Mouse (Mus musculus): ENCODE results near the gene Gm6583. TPM values are rescaled to one million over a fixed set of nuclear protein-coding genes. Genes with fewer than 3 reads are reported as not detected.

Gm6583 gene
- 0.20 and 0.30 TPM in 2 replicates for polyA plus RNA-seq (2015; fragmentation: Nextera tagmentation; extraction: Ambion mirVana)

DNA sequence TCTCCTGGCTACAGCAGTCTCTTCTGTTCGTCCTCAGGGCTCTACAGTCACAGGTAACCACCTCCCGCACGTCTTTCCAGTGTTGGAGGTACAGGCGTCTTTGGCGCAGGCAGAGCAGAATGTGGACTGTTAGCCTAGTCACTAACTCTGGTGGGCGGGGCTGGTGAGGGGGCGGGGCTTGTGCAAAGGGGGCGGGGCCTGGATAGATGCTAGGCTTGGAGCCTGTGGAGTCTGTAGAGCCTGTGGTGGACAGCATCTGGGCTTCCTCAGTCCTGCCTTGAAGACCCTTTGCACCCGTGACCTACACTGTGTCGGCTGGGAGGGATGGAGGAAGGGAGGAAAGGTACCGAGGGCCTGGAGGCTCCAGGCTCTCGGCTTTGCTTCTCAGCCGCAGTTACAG is at the start of gene Gm6583:
Gene Gm6583 (minus strand): TSS at position 124 of the 400 bp plus-strand sequence.
- Histone ChIP-seq H3K9ac (replicated peaks; ENCODE audit: low read length) (no peak within 1 kb of the TSS), H3K27ac (ENCODE audit: low read length) (no peak within 1 kb of the TSS), H3K4me2 (replicated peaks; ENCODE audit: low read depth, low read length) (no peak within 1 kb of the TSS), H3K9me3 (ENCODE audit: low read length) (no peaks in the 10 kb centered on the region), H3K27me3 (ENCODE audit: insufficient read depth, low read length) (no peaks in the 10 kb centered on the region), H3K4me3 (ENCODE audit: low read length) (no peak within 1 kb of the TSS), H3K4me1 (ENCODE audit: insufficient read depth, low read length) (no peaks in the 10 kb centered on the region), H3K36me3 (ENCODE audit: insufficient read depth, low read length) (peaks cover 31% of the 10 kb centered on the region)
- WGBS, result 63% methylated on average over 13 of the region's 13 CpGs
- no peak for ATAC-seq (ENCODE audit: low FRiP score, low TSS enrichment)

DNA sequence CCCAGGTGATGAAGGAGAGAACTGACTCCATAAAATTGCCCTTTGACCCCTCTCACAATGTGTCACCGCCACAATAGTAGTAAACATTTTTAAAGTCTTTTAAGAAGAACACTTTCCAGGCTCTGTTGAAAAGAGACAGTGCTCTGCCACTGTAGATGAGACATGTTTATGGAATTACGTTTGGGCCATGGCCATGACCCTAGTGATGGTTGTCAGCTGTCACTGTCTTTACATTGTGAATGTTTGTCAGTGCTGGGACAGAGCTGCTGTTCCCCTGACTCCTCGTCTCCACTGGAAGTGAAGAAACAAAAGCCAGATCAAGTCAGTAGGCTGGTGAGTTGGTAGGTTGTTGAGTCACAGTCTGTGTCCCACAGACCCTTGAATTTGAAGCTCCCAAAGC is 46.6 kb upstream of the Gm6583 start:
- Histone ChIP-seq H3K9ac (replicated peaks; ENCODE audit: low read length) (no peak overlapping the region), H3K9me3 (ENCODE audit: low read length) (no peaks in the 10 kb centered on the region), H3K36me3 (ENCODE audit: insufficient read depth, low read length) (no peaks in the 10 kb centered on the region), H3K4me3 (ENCODE audit: low read length) (no peak overlapping the region), H3K27me3 (ENCODE audit: insufficient read depth, low read length) (no peaks in the 10 kb centered on the region), H3K4me1 (ENCODE audit: insufficient read depth, low read length) (no peaks in the 10 kb centered on the region), H3K4me2 (replicated peaks; ENCODE audit: low read depth, low read length) (no peak overlapping the region), H3K27ac (ENCODE audit: low read length) (no peak overlapping the region)
- 39% methylated on average over 3 of the region's 3 CpGs for WGBS
- no peak for ATAC-seq (ENCODE audit: low FRiP score, low TSS enrichment)

DNA sequence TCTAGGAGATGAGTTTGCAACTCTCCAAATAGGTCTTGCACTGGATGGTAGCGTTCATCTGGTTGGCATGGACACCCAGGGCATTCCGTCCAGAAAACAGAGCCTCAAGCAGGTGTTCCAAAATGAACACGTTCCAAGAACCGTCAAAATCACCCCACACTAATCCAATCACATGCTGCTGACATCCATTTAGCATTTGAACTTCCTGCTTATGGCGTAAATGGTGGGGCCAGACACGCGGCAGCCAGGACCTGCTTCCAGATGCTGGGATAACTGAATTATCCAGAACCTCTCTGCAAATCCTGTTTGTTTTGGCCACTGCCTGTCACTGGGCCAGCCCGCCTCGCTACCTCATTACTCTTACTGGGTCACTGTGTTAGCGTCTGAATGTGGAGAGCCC is 43.5 kb upstream of the Gm6583 start:
- H3K4me3 ChIP-seq (ENCODE audit: low read length), result no peak overlapping the region
- ATAC-seq (ENCODE audit: low FRiP score, low TSS enrichment), result no peak
- WGBS, result 72% methylated on average over 10 of the region's 10 CpGs
- no peaks in the 10 kb centered on the region for H3K36me3 ChIP-seq (ENCODE audit: insufficient read depth, low read length)
- peaks cover 7% of the 10 kb centered on the region; the same call in 1 of the 2 replicates for H3K27me3 ChIP-seq (ENCODE audit: insufficient read depth, low read length)
- no peak overlapping the region for H3K9ac ChIP-seq (replicated peaks; ENCODE audit: low read length)
- no peak overlapping the region for H3K4me2 ChIP-seq (replicated peaks; ENCODE audit: low read depth, low read length)
- H3K27ac ChIP-seq (ENCODE audit: low read length), result no peak overlapping the region
- H3K4me1 ChIP-seq (ENCODE audit: insufficient read depth, low read length), result peaks cover 4% of the 10 kb centered on the region
- no peaks in the 10 kb centered on the region for H3K9me3 ChIP-seq (ENCODE audit: low read length)

DNA sequence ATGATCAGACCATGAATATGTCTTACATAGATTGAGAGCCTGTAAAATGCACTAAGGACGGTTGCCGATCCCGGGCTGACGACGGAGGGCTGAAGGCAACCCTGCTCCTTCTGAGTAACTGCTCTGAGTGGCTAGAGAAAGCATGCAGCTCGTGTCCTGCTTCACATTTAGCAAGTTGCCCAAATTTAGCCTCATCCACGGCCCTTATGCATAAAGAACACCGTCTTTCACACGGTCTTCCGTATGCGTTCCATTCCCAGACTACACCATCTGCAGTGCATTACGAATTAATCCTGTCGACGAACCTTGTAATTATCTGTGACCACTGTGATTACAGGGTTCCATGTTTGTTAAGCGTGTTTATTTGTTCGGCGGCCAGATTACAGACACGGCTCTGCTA is 40.2 kb upstream of the Gm6583 start:
- Histone ChIP-seq H3K9me3 (ENCODE audit: low read length) (no peaks in the 10 kb centered on the region), H3K27me3 (ENCODE audit: insufficient read depth, low read length) (peaks cover 15% of the 10 kb centered on the region), H3K27ac (ENCODE audit: low read length) (no peak overlapping the region), H3K4me3 (ENCODE audit: low read length) (no peak overlapping the region), H3K4me2 (replicated peaks; ENCODE audit: low read depth, low read length) (no peak overlapping the region), H3K9ac (replicated peaks; ENCODE audit: low read length) (no peak overlapping the region), H3K36me3 (ENCODE audit: insufficient read depth, low read length) (no peaks in the 10 kb centered on the region), H3K4me1 (ENCODE audit: insufficient read depth, low read length) (peaks cover 8% of the 10 kb centered on the region)
- no peak for ATAC-seq (ENCODE audit: low FRiP score, low TSS enrichment)
- WGBS, result 63% methylated on average over 18 of the region's 18 CpGs

DNA sequence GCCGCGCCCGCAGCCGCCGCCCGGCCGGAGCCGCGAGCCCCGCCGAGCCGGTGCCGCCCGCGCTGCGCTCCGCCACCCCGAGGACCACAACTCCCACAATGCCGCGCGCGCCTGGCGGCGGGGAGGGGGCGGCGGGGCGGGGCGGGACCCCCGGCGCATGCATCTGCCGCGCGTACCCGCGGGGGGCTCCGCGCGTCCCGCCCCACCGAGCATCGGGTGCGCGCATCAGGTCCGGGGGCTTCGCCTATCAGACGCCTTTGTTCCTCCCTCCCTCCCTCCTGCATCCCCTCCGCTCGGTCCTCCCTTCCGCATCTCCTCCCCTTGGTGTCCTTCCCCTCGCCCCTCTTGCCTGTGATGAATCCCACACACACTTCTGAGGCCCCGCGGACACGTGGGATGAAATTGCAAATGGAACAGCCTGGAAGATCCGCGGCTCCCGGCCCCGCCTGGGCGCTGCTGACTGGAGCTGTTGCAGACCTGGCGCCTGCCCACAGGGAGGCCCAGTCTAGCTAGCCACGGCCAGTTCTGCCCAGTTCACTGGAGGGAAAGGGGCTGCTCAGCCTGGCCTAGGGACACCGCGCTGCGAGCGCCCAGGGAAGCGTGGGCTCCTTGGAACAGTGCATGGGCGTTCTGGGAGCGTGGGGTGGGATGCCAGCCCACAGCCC is 39.1 kb upstream of the Gm6583 start, which contains the start of gene Asphd2:
Gene Asphd2 (minus strand): TSS at position 88 of the 665 bp plus-strand sequence.
- Histone ChIP-seq H3K4me1 (ENCODE audit: insufficient read depth, low read length) (peaks cover 8% of the 10 kb centered on the region), H3K9me3 (ENCODE audit: low read length) (no peaks in the 10 kb centered on the region), H3K36me3 (ENCODE audit: insufficient read depth, low read length) (no peaks in the 10 kb centered on the region), H3K27me3 (ENCODE audit: insufficient read depth, low read length) (peaks cover 15% of the 10 kb centered on the region), H3K4me2 (replicated peaks; ENCODE audit: low read depth, low read length) (peak within 1 kb of the TSS; percentile 81), H3K9ac (replicated peaks; ENCODE audit: low read length) (peak within 1 kb of the TSS; percentile 72), H3K4me3 (ENCODE audit: low read length) (peak within 1 kb of the TSS; percentile 64), H3K27ac (ENCODE audit: low read length) (peak within 1 kb of the TSS; percentile 4; the same call in 1 of the 2 replicates)
- peak; percentile 90 for ATAC-seq (ENCODE audit: low FRiP score, low TSS enrichment)
- WGBS, result 2% methylated on average over 46 of the region's 67 CpGs

DNA sequence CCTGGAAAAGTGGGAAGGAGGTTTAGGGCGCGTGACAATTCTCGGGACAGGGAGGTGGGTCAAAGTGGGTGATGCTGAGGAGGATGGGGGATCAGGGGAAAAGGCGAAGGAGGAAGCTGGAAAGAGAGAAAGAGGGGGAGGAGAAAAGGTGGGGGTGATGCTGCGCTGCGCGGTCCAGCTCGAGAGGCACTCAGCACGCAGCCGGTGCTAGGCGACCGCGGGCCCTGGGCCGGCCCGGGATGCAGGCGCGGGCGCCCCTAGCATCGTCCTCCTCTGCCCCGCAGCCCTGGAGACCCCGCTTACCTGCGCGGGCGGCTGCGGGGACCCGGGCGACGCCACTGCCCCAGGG is 38.6 kb upstream of the Gm6583 start:
- under 1% methylated on average over 18 of the region's 28 CpGs for WGBS
- Histone ChIP-seq H3K36me3 (ENCODE audit: insufficient read depth, low read length) (no peaks in the 10 kb centered on the region), H3K9ac (replicated peaks; ENCODE audit: low read length) (peak overlapping the region; percentile 72), H3K27ac (ENCODE audit: low read length) (no peak overlapping the region), H3K9me3 (ENCODE audit: low read length) (no peaks in the 10 kb centered on the region), H3K4me2 (replicated peaks; ENCODE audit: low read depth, low read length) (peak overlapping the region; percentile 81), H3K27me3 (ENCODE audit: insufficient read depth, low read length) (peaks cover 15% of the 10 kb centered on the region), H3K4me1 (ENCODE audit: insufficient read depth, low read length) (peaks cover 8% of the 10 kb centered on the region), H3K4me3 (ENCODE audit: low read length) (peak overlapping the region; percentile 64)
- ATAC-seq (ENCODE audit: low FRiP score, low TSS enrichment), result peak; percentile 77

DNA sequence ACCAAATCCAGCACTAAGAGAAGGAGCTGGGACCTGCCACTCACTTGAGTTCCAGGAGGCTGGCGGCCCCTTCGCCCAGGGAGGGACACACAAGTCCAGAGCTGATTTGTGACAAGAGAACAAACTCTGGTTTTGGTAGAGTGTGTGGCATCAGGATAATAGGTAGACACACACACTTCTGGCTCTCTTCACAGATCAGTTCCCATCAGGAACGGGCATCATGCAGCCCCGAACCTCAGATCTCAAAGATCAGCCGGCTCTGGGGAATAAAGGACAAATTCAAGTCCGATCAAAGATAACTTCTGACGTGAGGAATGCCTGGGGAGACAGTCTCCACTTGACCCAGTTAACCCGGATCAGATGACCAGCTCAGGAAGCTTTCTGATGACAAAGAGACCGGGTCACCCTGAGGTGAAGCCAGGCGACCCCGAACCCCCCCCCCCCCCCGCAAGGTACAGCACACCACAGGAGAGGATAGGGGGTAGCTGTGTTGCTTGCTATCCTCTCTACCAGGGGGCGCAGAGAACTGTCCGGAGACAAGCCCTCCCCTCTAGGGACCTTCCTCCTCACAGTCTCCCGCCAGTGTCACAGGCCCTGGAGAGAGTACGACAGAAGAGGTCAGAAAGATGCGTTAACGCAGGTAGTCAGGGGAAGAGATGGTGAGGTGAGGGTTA is 38.0 kb upstream of the Gm6583 start:
- 6% methylated on average over 17 of the region's 18 CpGs for WGBS
- Histone ChIP-seq H3K4me1 (ENCODE audit: insufficient read depth, low read length) (peaks cover 8% of the 10 kb centered on the region), H3K36me3 (ENCODE audit: insufficient read depth, low read length) (no peaks in the 10 kb centered on the region), H3K27me3 (ENCODE audit: insufficient read depth, low read length) (peaks cover 15% of the 10 kb centered on the region), H3K9ac (replicated peaks; ENCODE audit: low read length) (peak overlapping the region; percentile 72), H3K27ac (ENCODE audit: low read length) (no peak overlapping the region), H3K9me3 (ENCODE audit: low read length) (no peaks in the 10 kb centered on the region), H3K4me3 (ENCODE audit: low read length) (peak overlapping the region; percentile 64), H3K4me2 (replicated peaks; ENCODE audit: low read depth, low read length) (peak overlapping the region; percentile 81)
- peak; percentile 40; the same call in 1 of the 2 replicates for ATAC-seq (ENCODE audit: low FRiP score, low TSS enrichment)

DNA sequence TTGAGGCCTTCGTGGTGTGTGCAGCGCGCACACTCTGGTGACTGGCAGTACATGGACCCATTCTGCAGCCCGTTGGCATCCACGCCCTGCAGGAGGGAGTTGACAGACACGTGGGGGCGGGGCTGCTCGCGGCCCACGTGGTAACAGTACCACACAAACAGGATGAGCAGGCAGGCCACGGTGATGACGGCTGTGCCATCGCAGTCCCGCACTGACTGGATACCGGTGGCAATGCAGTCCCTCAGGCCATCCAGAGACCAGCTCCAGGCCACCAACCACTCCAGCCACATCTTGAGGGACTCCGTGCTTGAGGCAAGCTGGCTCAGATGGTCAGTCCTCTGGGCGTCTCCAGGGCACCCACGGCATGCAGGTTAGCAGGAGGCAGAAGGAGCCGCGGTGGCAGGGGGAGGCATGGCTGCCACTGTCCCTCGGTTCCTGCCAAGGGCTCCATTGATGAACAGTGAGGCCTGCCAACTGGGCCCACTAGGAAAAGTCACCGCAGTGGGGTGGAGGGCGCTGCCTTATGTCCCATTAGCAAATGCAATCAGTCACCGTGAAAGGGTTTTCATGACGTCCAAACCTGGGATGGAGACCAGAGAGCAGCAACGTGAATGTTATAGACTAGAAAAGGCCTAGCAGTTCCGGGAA is 36.0 kb upstream of the Gm6583 start:
- no peaks in the 10 kb centered on the region for H3K36me3 ChIP-seq (ENCODE audit: insufficient read depth, low read length)
- H3K9ac ChIP-seq (replicated peaks; ENCODE audit: low read length), result no peak overlapping the region
- H3K4me3 ChIP-seq (ENCODE audit: low read length), result no peak overlapping the region
- peaks cover 15% of the 10 kb centered on the region for H3K27me3 ChIP-seq (ENCODE audit: insufficient read depth, low read length)
- H3K27ac ChIP-seq (ENCODE audit: low read length), result no peak overlapping the region
- no peaks in the 10 kb centered on the region for H3K9me3 ChIP-seq (ENCODE audit: low read length)
- peaks cover 8% of the 10 kb centered on the region for H3K4me1 ChIP-seq (ENCODE audit: insufficient read depth, low read length)
- WGBS, result 72% methylated on average over 27 of the region's 27 CpGs
- H3K4me2 ChIP-seq (replicated peaks; ENCODE audit: low read depth, low read length), result no peak overlapping the region
- no peak for ATAC-seq (ENCODE audit: low FRiP score, low TSS enrichment)

DNA sequence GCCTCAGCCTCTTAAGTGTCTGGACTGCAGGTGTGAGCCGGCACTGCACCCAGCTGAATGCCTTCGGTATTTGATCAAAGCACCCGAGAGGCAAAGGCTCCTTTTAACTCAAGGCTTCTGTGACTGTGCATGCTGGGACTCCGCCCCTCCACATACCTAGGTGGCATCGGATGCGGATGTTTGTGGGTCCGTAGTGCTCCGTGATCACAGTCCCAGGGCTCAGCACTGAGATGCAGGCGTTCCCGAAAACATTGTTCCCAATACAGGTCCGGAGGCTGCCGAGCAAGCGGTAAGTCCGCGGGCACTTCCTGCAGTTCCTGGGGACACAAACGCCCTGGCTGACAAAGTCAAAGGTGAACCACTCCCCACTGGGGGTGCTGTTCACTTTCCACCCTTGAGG is 35.2 kb upstream of the Gm6583 start:
- H3K4me1 ChIP-seq (ENCODE audit: insufficient read depth, low read length), result peaks cover 8% of the 10 kb centered on the region
- no peak overlapping the region for H3K4me2 ChIP-seq (replicated peaks; ENCODE audit: low read depth, low read length)
- H3K9ac ChIP-seq (replicated peaks; ENCODE audit: low read length), result no peak overlapping the region
- peaks cover 15% of the 10 kb centered on the region for H3K27me3 ChIP-seq (ENCODE audit: insufficient read depth, low read length)
- no peak overlapping the region for H3K27ac ChIP-seq (ENCODE audit: low read length)
- H3K9me3 ChIP-seq (ENCODE audit: low read length), result no peaks in the 10 kb centered on the region
- no peak for ATAC-seq (ENCODE audit: low FRiP score, low TSS enrichment)
- WGBS, result 61% methylated on average over 16 of the region's 16 CpGs
- no peak overlapping the region for H3K4me3 ChIP-seq (ENCODE audit: low read length)
- no peaks in the 10 kb centered on the region for H3K36me3 ChIP-seq (ENCODE audit: insufficient read depth, low read length)

DNA sequence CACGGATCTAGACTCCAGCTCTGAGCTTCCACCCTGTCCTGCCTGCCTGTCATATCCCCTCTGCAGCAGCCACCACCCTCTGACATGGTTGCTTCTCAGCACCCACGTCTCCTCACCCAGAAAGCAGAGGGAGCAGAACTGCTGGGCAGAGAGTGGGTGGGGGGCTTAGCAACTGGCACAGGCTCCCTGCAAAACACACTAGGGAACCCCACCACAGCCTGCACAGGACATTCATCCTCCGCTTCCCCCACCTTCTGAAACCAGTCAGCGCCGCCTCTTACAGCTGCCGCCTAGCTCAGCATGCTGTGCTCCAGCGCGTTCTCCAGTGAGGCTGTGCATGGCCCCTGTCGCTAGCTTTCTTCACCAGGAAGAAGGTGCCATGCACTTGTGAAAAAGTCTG is 33.5 kb upstream of the Gm6583 start:
- no peak overlapping the region for H3K27ac ChIP-seq (ENCODE audit: low read length)
- ATAC-seq (ENCODE audit: low FRiP score, low TSS enrichment), result no peak
- H3K27me3 ChIP-seq (ENCODE audit: insufficient read depth, low read length), result peaks cover 8% of the 10 kb centered on the region
- H3K4me1 ChIP-seq (ENCODE audit: insufficient read depth, low read length), result peaks cover 5% of the 10 kb centered on the region
- no peaks in the 10 kb centered on the region for H3K36me3 ChIP-seq (ENCODE audit: insufficient read depth, low read length)
- no peaks in the 10 kb centered on the region for H3K9me3 ChIP-seq (ENCODE audit: low read length)
- no peak overlapping the region for H3K4me3 ChIP-seq (ENCODE audit: low read length)
- no peak overlapping the region for H3K9ac ChIP-seq (replicated peaks; ENCODE audit: low read length)
- no peak overlapping the region for H3K4me2 ChIP-seq (replicated peaks; ENCODE audit: low read depth, low read length)
- 67% methylated on average over 9 of the region's 9 CpGs for WGBS

Data from kidney, embryonic 16.5 days (tissue).